In the genomic region with DNA sequence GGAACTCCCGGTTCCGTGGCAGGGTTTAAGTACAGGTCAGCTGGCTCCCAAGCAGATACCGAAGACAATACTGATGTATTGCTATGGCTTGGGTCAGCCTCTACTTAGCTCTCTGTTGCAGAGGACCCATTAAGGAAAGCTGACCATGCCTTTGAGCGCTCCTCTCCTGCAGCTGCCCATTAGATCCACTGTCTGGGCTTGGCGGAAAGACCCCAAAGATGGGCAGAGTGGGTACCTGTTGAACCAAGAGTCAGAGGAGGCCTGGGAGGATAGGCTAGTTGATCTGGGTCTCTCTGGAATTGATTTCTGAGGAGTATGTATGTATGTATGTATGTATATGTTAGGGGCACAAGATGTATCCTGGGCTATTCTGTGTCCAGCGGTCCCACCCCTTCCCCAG, we compare ENCODE assay signal across 12 mouse cellular contexts. TPM values are rescaled to one million over a fixed set of nuclear protein-coding genes. Genes with fewer than 3 reads are reported as not detected.
DNase-seq lines count a peak whose midpoint lies in the region; ATAC-seq and TF ChIP-seq lines count a peak whose summit lies in the region.
"Had no signal": no experiment of that assay in that cellular context is flagged by ENCODE, and none has a peak within 500 bp of the region (broad histone marks: within the 10 kb centered on the region; RNA-seq: fewer than 3 reads in every experiment).

No protein-coding gene starts in this region.

- intact Hi-C loops in heart, postnatal 25 days (cut with DNase I) = loop anchor here (1.0 to 5.0 kb wide), 2 partner anchors 22 to 59 kb away; no protein-coding TSS in a partner anchor

- H3K4me2 ChIP-seq in heart, embryonic 13.5 days = peak overlapping the region; percentile 94
- peak overlapping the region; percentile 95; the same call in 1 of the 2 replicates for H3K4me2 ChIP-seq in hindbrain, embryonic 11.5 days (replicated peaks; ENCODE audit: low read depth, low read length)
- peak overlapping the region; percentile 69 for H3K4me2 ChIP-seq in midbrain, embryonic 12.5 days (replicated peaks)

- no peak for ATAC-seq in heart, embryonic 13.5 days (ENCODE audit: extremely low read depth, insufficient number of reproducible peaks, low FRiP score, low TSS enrichment)
- no peak for ATAC-seq in hindbrain, embryonic 11.5 days (ENCODE audit: low FRiP score)
- no peak for ATAC-seq in midbrain, embryonic 12.5 days (ENCODE audit: low FRiP score, low read depth)

- WGBS in heart, embryonic 13.5 days = 35% methylated on average over 6 of the region's 6 CpGs
- WGBS in hindbrain, embryonic 11.5 days = 45% methylated on average over 6 of the region's 6 CpGs
- 37% methylated on average over 6 of the region's 6 CpGs for WGBS in midbrain, embryonic 12.5 days

- H3K27me3 ChIP-seq in heart, embryonic 13.5 days (replicated peaks) = peaks cover 96% of the 10 kb centered on the region
- H3K27me3 ChIP-seq in hindbrain, embryonic 11.5 days (ENCODE audit: control insufficient read depth, insufficient read depth, low read length) = peaks cover 49% of the 10 kb centered on the region
- H3K27me3 ChIP-seq in midbrain, embryonic 12.5 days = peaks cover 95% of the 10 kb centered on the region

- H3K36me3 ChIP-seq in heart, embryonic 13.5 days = no peaks in the 10 kb centered on the region
- H3K36me3 ChIP-seq in hindbrain, embryonic 11.5 days (ENCODE audit: control insufficient read depth, insufficient read depth, low read length) = no peaks in the 10 kb centered on the region
- no peaks in the 10 kb centered on the region for H3K36me3 ChIP-seq in midbrain, embryonic 12.5 days

- H3K27ac ChIP-seq in heart, embryonic 13.5 days (replicated peaks) = peak overlapping the region; percentile 40; the same call in 1 of the 2 replicates
- H3K27ac ChIP-seq in cortical plate, adult 2 months (ENCODE audit: insufficient read depth, low read length) = 0 out of 2 replicates have a peak overlapping the region, but pooled peaks have one; percentile 36
- H3K27ac ChIP-seq in hindbrain, embryonic 11.5 days (ENCODE audit: low read depth, low read length) = no peak overlapping the region
- peak overlapping the region; percentile 30 for H3K27ac ChIP-seq in midbrain, embryonic 12.5 days (replicated peaks)

- peaks cover 64% of the 10 kb centered on the region for H3K4me1 ChIP-seq in heart, embryonic 13.5 days
- peaks cover 5% of the 10 kb centered on the region for H3K4me1 ChIP-seq in cortical plate, adult 2 months (ENCODE audit: control insufficient read depth, insufficient read depth, low read length)
- H3K4me1 ChIP-seq in hindbrain, embryonic 11.5 days (replicated peaks; ENCODE audit: control insufficient read depth, insufficient read depth, low read length) = peaks cover 20% of the 10 kb centered on the region
- H3K4me1 ChIP-seq in midbrain, embryonic 12.5 days = peaks cover 55% of the 10 kb centered on the region

- TF ChIP-seq POLR2A in cortical plate, adult 2 months (IDR thresholded peaks at IDR 0.05; ENCODE audit: extremely low read depth, insufficient read depth, low read length) = no peak

- peak overlapping the region; percentile 73; the same call in 1 of the 2 replicates for H3K4me3 ChIP-seq in heart, embryonic 13.5 days
- H3K4me3 ChIP-seq in cortical plate, adult 2 months (ENCODE audit: insufficient read depth, low read length) = peak overlapping the region; percentile 68
- H3K4me3 ChIP-seq in hindbrain, embryonic 11.5 days (ENCODE audit: low read depth, low read length) = no peak overlapping the region
- peak overlapping the region; percentile 52 for H3K4me3 ChIP-seq in midbrain, embryonic 12.5 days

- peak overlapping the region; percentile 54 for H3K9ac ChIP-seq in heart, embryonic 13.5 days
- H3K9ac ChIP-seq in hindbrain, embryonic 11.5 days (ENCODE audit: low read depth, low read length) = no peak overlapping the region
- H3K9ac ChIP-seq in midbrain, embryonic 12.5 days (replicated peaks) = no peak overlapping the region; the same call in 1 of the 2 replicates

- no peaks in the 10 kb centered on the region for H3K9me3 ChIP-seq in heart, embryonic 13.5 days
- H3K9me3 ChIP-seq in hindbrain, embryonic 11.5 days (ENCODE audit: control insufficient read depth, low read length) = no peaks in the 10 kb centered on the region
- H3K9me3 ChIP-seq in midbrain, embryonic 12.5 days = no peaks in the 10 kb centered on the region

- no peak for TF ChIP-seq CTCF in cortical plate, adult 2 months (IDR thresholded peaks at IDR 0.05; ENCODE audit: extremely low read depth, insufficient read depth, low read length)

- DNase-seq in heart, postnatal 25 days (ENCODE audit: low spot score) = no peak
- DNase-seq in hindbrain, embryonic 11.5 days (ENCODE audit: low spot score) = no peak
- DNase-seq in adrenal gland, adult 18-20 months (ENCODE audit: low spot score in 2 of 2) = no peak
- no peak for DNase-seq in right cerebral cortex, postnatal 4 days
- DNase-seq in gastrocnemius, postnatal 10 days = no peak
- DNase-seq: thymus, postnatal 14 days had no signal

RNA-seq across cellular contexts. Expression of a gene that starts 1.9 kb away (rescaled TPM):
- 2.8 and 2.9 TPM in 2 replicates for polyA plus RNA-seq in heart, embryonic 13.5 days (2015; fragmentation: Nextera tagmentation; extraction: Ambion mirVana)
- total RNA-seq in heart, postnatal 25 days (2021) = 1 to 10 TPM; 5.6 to 6.6 TPM
- 15.9 and 18.5 TPM in 2 replicates for polyA plus RNA-seq in cortical plate, adult 2 months (2012; rRNA removed)
- polyA plus RNA-seq in hindbrain, embryonic 11.5 days (2014; fragmentation: Nextera tagmentation; extraction: Ambion mirVana) = 2.7 and 3.8 TPM in 2 replicates
- 7.3 and 8.1 TPM in 2 replicates for polyA plus RNA-seq in midbrain, embryonic 12.5 days (2016; fragmentation: Nextera tagmentation; extraction: Ambion mirVana)
- total RNA-seq in adrenal gland, adult 18-20 months (2021) = 1 to 10 TPM in 1 of 2 experiments, under 1 TPM in 1; 0.80 to 1.1 TPM
- total RNA-seq in gastrocnemius, postnatal 10 days (2021) = 10 to 100 TPM; 11.1 to 11.8 TPM
- total RNA-seq: megakaryocyte, adult 5-6 weeks had no signal

RNA-seq across cellular contexts. Expression of a gene that starts 18.1 kb away (rescaled TPM):
- not detected in 2 replicates for polyA plus RNA-seq in heart, embryonic 13.5 days (2015; fragmentation: Nextera tagmentation; extraction: Ambion mirVana)
- total RNA-seq in heart, postnatal 25 days (2021) = not detected
- 0.06 TPM in 1 of 2 replicates, not detected in the other for polyA plus RNA-seq in cortical plate, adult 2 months (2012; rRNA removed)
- 3.9 and 4.0 TPM in 2 replicates for polyA plus RNA-seq in hindbrain, embryonic 11.5 days (2014; fragmentation: Nextera tagmentation; extraction: Ambion mirVana)
- polyA plus RNA-seq in midbrain, embryonic 12.5 days (2016; fragmentation: Nextera tagmentation; extraction: Ambion mirVana) = 2.0 and 3.7 TPM in 2 replicates
- not detected for total RNA-seq in adrenal gland, adult 18-20 months (2021)
- not detected for total RNA-seq in gastrocnemius, postnatal 10 days (2021)
- total RNA-seq: adrenal gland, adult 2 months; gastrocnemius, postnatal 4 days; megakaryocyte, adult 5-6 weeks had no signal
- polyA plus RNA-seq: adrenal gland, adult 2 months had no signal
